Mouse (Mus musculus): ENCODE results near the gene Cmip.

DNA sequence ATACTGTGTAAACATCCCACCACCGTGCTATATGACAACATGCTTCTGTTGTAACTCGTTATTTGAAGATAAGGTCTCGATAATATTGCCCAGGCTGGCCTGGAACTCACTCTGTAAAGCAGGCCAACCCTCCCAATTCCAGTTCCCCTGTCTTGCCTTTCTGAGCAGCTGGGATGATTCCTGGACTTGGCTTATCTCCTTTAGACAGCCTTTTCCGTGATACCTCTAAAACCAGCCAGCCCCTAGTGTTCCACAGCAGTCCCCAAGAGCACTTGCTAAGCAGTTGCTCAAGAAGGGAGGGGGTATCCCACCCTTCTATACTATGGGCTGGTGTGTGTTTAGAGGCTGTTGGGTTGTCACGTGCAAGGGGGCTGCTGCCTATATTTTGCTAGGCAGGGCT, 165.0 kb downstream of the Cmip start:
- no peak for TF ChIP-seq POLR2A (IDR thresholded peaks at IDR 0.05; ENCODE audit: low read depth, low read length)
- no peak for TF ChIP-seq CTCF (conservative IDR thresholded peaks at IDR 0.05; ENCODE audit: insufficient read depth, insufficient read length, low read depth, low read length)
